Mouse (Mus musculus): ENCODE measurements around the gene Adgrg5.

DNA sequence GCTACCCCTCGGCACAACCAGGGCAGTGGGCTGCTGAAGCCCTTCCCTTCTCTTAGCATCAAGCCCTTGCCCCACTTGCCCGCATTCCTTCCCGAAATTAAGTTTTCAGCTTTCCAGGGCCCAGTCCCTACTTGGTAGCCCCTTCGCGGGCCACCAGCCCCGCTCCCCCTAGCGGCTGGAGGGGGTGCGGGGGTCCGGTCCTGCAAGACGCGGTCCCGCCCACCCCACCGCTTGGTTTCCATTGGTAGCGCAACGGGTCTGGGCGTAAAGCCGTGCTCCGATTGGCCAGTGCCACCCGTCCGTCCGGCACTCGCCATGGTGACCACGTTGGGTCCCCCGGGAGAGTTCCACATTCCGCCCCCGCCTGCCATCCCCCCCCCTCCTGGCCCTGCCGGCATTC, 6.1 kb upstream of the Adgrg5 start:
- TF ChIP-seq POLR2A (IDR thresholded peaks at IDR 0.05; ENCODE audit: control insufficient read depth, extremely low read depth, insufficient read depth, low read length, poor library complexity) (no peak), CTCF (IDR thresholded peaks at IDR 0.05; ENCODE audit: borderline replicate concordance, control insufficient read depth, extremely low read depth, insufficient read depth, low read length, poor library complexity) (peak; percentile 90)

Data from thymus, adult 2 months (tissue).